12 mouse cellular contexts compared by ENCODE assay signal in genomic region chr15:97174989-97175388, GRCm38 (mm10).
DNase-seq lines count a peak whose midpoint lies in the region; ATAC-seq lines count a peak whose summit lies in the region.
"Had no signal": no experiment of that assay in that cellular context is flagged by ENCODE, and none has a peak within 500 bp of the region (broad histone marks: within the 10 kb centered on the region; RNA-seq: fewer than 3 reads in every experiment).

No protein-coding gene starts in this region.

- no peak overlapping the region for H3K4me3 ChIP-seq in heart, embryonic 15.5 days
- H3K4me3 ChIP-seq in intestine, embryonic 15.5 days (replicated peaks), result no peak overlapping the region
- H3K4me3 ChIP-seq in limb, embryonic 10.5 days, result no peak overlapping the region
- no peak overlapping the region for H3K4me3 ChIP-seq in stomach, embryonic 14.5 days (ENCODE audit: low read depth, low read length)
- H3K4me3 ChIP-seq: forebrain, embryonic 15.5 days; hindbrain, embryonic 10.5 days had no signal

- no peaks in the 10 kb centered on the region for H3K9me3 ChIP-seq in heart, embryonic 15.5 days (replicated peaks)
- H3K9me3 ChIP-seq in intestine, embryonic 15.5 days, result no peaks in the 10 kb centered on the region
- no peaks in the 10 kb centered on the region for H3K9me3 ChIP-seq in limb, embryonic 10.5 days (replicated peaks)
- H3K9me3 ChIP-seq in stomach, embryonic 14.5 days (ENCODE audit: control insufficient read depth, low read depth, low read length), result no peaks in the 10 kb centered on the region
- H3K9me3 ChIP-seq: forebrain, embryonic 15.5 days; hindbrain, embryonic 10.5 days had no signal

- H3K4me2 ChIP-seq in heart, embryonic 15.5 days, result no peak overlapping the region
- no peak overlapping the region for H3K4me2 ChIP-seq in intestine, embryonic 15.5 days (replicated peaks)
- no peak overlapping the region for H3K4me2 ChIP-seq in stomach, embryonic 14.5 days (replicated peaks; ENCODE audit: low read depth, low read length)
- H3K4me2 ChIP-seq: forebrain, embryonic 15.5 days had no signal

- H3K4me1 ChIP-seq in heart, embryonic 15.5 days (replicated peaks), result peaks cover 17% of the 10 kb centered on the region
- H3K4me1 ChIP-seq in intestine, embryonic 15.5 days (replicated peaks), result 0 out of 2 replicates have a peak, but pooled peaks cover 8% of the 10 kb centered on the region
- peaks cover 30% of the 10 kb centered on the region for H3K4me1 ChIP-seq in limb, embryonic 10.5 days
- H3K4me1 ChIP-seq in stomach, embryonic 14.5 days (ENCODE audit: control insufficient read depth, insufficient read depth, low read length), result peaks cover 11% of the 10 kb centered on the region; the same call in 1 of the 2 replicates
- H3K4me1 ChIP-seq: forebrain, embryonic 15.5 days had no signal

- 45% methylated on average over 5 of the region's 5 CpGs for WGBS in heart, embryonic 15.5 days
- WGBS in intestine, embryonic 15.5 days, result 21% methylated on average over 5 of the region's 5 CpGs
- 13% methylated on average over 5 of the region's 5 CpGs for WGBS in limb, embryonic 10.5 days
- 25% methylated on average over 5 of the region's 5 CpGs for WGBS in stomach, embryonic 14.5 days

- no peak for DNase-seq in heart, postnatal 36 days
- DNase-seq in limb, embryonic 10.5 days (ENCODE audit: low spot score), result peak; percentile 61
- no peak for DNase-seq in ovary, postnatal 36 days (ENCODE audit: low spot score)
- no peak for DNase-seq in urinary bladder, adult 2 months (ENCODE audit: low spot score)
- DNase-seq in urinary bladder, postnatal 4 days (ENCODE audit: low spot score in 2 of 2), result no peak
- DNase-seq: cerebellum, postnatal 36 days; thymus, postnatal 14 days had no signal

- H3K9ac ChIP-seq in heart, embryonic 15.5 days, result no peak overlapping the region
- H3K9ac ChIP-seq in intestine, embryonic 15.5 days, result no peak overlapping the region
- no peak overlapping the region for H3K9ac ChIP-seq in stomach, embryonic 14.5 days (replicated peaks; ENCODE audit: low read depth, low read length)
- H3K9ac ChIP-seq: forebrain, embryonic 15.5 days had no signal

- ATAC-seq in heart, embryonic 15.5 days (replicated peaks; ENCODE audit: insufficient number of reproducible peaks, insufficient read depth, low FRiP score, low read depth), result no peak; the same call in 1 of the 2 replicates
- ATAC-seq in intestine, embryonic 15.5 days, result peak; percentile 73
- ATAC-seq in stomach, embryonic 14.5 days (ENCODE audit: insufficient number of reproducible peaks, insufficient read depth, low FRiP score, low read depth), result peak; percentile 46; the same call in 1 of the 2 replicates
- ATAC-seq: forebrain, embryonic 15.5 days had no signal

- H3K36me3 ChIP-seq in heart, embryonic 15.5 days, result no peaks in the 10 kb centered on the region
- no peaks in the 10 kb centered on the region for H3K36me3 ChIP-seq in intestine, embryonic 15.5 days
- H3K36me3 ChIP-seq in limb, embryonic 10.5 days, result no peaks in the 10 kb centered on the region
- no peaks in the 10 kb centered on the region for H3K36me3 ChIP-seq in stomach, embryonic 14.5 days (ENCODE audit: control insufficient read depth, insufficient read depth, low read length)
- H3K36me3 ChIP-seq: forebrain, embryonic 15.5 days; hindbrain, embryonic 10.5 days had no signal

- intact Hi-C loops in heart, postnatal 36 days (cut with DNase I), result no loop called here

- no peaks in the 10 kb centered on the region for H3K27me3 ChIP-seq in heart, embryonic 15.5 days
- H3K27me3 ChIP-seq in intestine, embryonic 15.5 days (replicated peaks), result no peaks in the 10 kb centered on the region
- no peaks in the 10 kb centered on the region for H3K27me3 ChIP-seq in limb, embryonic 10.5 days (ENCODE audit: low read depth, poor library complexity, severe bottlenecking)
- no peaks in the 10 kb centered on the region for H3K27me3 ChIP-seq in stomach, embryonic 14.5 days (ENCODE audit: control insufficient read depth, insufficient read depth, low read length)
- H3K27me3 ChIP-seq: forebrain, embryonic 15.5 days had no signal

- 0 out of 2 replicates have a peak overlapping the region, but pooled peaks have one; percentile 3 for H3K27ac ChIP-seq in heart, embryonic 15.5 days
- peak overlapping the region; percentile 19; the same call in 1 of the 2 replicates for H3K27ac ChIP-seq in intestine, embryonic 15.5 days
- peak overlapping the region; percentile 63 for H3K27ac ChIP-seq in limb, embryonic 10.5 days
- peak overlapping the region; percentile 72; the same call in 1 of the 2 replicates for H3K27ac ChIP-seq in stomach, embryonic 14.5 days (ENCODE audit: low read length)
- H3K27ac ChIP-seq: forebrain, embryonic 15.5 days; hindbrain, embryonic 10.5 days had no signal

Comparison
In these comparisons a context has a peak if more than half of its experiments do, and no peak if none do; other contexts are left out.
1. H3K27ac ChIP-seq: peak in every context shown above with its lines; median percentile 72 in stomach, embryonic 14.5 days; 63 in limb, embryonic 10.5 days; 19 in intestine, embryonic 15.5 days; 3 in heart, embryonic 15.5 days.